Mouse (Mus musculus) frontal cortex, adult (tissue): ENCODE data around the gene Esyt2.
A peak's percentile ranks its signal among the peaks of the same experiment; 100 is the strongest.

Experiments
- ATAC-seq: cut with Nextera tagmentation; 2 replicates; pipeline ENCODE4 v1.9.2; 2017; ENCODE audit warnings: mild to moderate bottlenecking, moderate library complexity, mixed read lengths; ENCODE audit not compliant: low TSS enrichment

Esyt2 gene

GRCm38 (mm10) chr12:116280149-116280652, 795 bp upstream of the Esyt2 start:
- no peak for ATAC-seq

- ATAC-seq, result peak; percentile 36; the same call in 1 of the 2 replicates
Measured at GRCm38 (mm10) chr12:116281427-116282281, 658 bp downstream of the Esyt2 start.

GRCm38 (mm10) chr12:116282856-116283255, 1.9 kb downstream of the Esyt2 start:
- no peak for ATAC-seq

GRCm38 (mm10) chr12:116283511-116283910, 2.5 kb downstream of the Esyt2 start:
- ATAC-seq, result no peak

- no peak for ATAC-seq
Measured at GRCm38 (mm10) chr12:116293185-116293584, 12.2 kb downstream of the Esyt2 start.

- peak; percentile 69 for ATAC-seq
Measured at GRCm38 (mm10) chr12:116293599-116294292, 12.8 kb downstream of the Esyt2 start.

DNA sequence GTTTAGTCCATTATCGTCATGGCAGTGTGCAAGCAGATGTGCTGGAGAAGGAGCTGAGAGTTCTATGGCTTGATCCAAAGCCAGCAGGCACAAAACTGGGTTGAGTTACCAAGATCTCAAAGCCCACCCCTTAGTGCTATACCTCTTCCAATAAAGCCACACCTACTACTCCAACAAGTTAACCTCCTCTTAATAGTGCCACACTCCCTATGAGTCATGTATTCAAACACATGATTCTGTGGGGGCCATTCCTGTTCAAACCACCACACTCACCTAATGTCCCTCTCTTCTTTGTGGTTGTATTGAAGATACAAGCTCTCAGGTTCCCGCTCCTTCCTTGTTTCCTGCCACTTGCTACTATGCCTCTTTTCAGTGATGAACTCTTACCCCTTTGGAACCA, 18.9 kb downstream of the Esyt2 start:
- ATAC-seq, result no peak

GRCm38 (mm10) chr12:116302181-116302580, 21.2 kb downstream of the Esyt2 start:
- ATAC-seq, result no peak

DNA sequence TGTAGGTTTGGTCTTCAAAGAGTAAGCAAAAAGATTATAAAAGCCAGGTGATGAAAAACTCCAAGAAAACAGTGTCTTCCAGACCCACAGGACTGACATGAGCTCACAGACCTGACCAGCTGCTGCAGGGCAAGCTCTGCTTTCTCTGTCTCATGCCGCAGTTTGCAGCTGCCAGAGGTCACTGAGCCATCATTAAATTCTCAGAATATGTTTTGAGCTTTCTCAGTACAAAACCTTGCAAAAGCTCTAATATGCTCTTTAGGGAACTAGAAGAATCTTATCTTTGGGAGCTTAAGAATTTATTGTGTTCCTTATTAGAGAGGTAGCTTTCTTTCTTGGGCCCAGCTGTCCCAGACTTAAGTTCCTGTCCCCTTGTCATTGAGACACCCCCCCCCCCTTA, 25.0 kb downstream of the Esyt2 start:
- ATAC-seq, result no peak

DNA sequence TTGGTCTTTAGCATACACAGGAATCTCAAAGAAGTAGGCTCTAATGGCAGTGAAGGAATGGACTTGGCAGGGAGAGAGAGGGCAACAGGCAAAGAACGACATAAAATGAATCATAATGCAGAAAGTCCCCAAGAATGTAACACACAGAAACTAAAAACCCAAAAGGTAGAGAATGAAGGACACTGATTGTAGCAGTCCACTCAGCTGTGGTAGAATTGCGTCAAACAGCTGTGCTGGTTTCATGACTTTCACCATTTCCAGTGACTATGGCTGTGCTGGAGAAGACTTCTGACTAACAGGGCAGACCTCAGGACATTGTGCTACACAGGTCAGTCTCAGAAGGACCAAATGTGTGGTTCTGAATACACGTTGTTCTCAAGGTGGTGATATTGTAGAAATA, 26.9 kb downstream of the Esyt2 start:
- ATAC-seq, result no peak

- no peak for ATAC-seq
Measured at GRCm38 (mm10) chr12:116308612-116309011, 27.6 kb downstream of the Esyt2 start.

GRCm38 (mm10) chr12:116313816-116314215, 32.8 kb downstream of the Esyt2 start:
- ATAC-seq, result no peak

- no peak for ATAC-seq
Measured at GRCm38 (mm10) chr12:116315498-116315897, 34.5 kb downstream of the Esyt2 start.

DNA sequence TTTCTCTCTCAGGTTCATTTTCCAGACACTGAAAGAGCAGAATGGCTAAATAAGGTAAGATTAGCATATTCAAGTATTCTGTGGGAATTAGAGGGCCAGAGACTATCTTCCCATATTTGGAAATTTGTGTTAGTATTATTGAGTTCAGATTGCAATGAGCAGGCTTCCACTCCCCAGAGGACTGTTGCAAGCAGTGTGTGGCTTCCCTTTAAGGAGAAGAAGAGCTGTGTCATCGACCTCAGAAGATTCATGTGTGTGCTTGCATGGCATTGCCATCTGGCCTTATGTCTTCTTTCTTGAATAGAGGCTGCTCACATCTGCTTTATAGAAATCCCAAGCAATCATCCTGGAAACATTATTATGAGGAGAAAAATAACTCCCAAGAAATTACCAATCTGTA, 36.8 kb downstream of the Esyt2 start:
- no peak for ATAC-seq

- peak; percentile 83 for ATAC-seq
Measured at GRCm38 (mm10) chr12:116325545-116325944, 44.5 kb downstream of the Esyt2 start.

DNA sequence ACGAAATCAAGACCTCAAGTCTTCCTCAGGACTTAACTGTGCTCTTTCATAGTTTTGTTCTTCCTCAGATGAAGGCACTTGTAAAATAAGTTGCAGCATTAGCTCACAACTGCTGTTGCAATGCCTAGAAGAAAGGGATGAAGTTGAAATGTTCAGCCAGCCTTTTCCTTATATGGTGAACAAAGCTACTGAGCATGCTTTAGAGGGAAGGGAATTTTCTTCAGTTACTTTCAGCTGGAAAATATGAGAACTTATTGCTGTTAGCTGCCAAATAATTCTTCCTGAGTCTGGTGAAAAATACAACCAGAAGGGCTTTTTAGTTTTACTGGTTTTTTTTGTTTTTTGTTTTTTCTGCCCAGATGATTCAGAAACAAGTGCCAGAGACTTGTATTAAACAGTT, 45.2 kb downstream of the Esyt2 start:
- ATAC-seq, result no peak

- ATAC-seq, result no peak
Measured at GRCm38 (mm10) chr12:116334253-116334652, 53.3 kb downstream of the Esyt2 start.

- no peak for ATAC-seq
Measured at GRCm38 (mm10) chr12:116340160-116340559, 59.2 kb downstream of the Esyt2 start.

DNA sequence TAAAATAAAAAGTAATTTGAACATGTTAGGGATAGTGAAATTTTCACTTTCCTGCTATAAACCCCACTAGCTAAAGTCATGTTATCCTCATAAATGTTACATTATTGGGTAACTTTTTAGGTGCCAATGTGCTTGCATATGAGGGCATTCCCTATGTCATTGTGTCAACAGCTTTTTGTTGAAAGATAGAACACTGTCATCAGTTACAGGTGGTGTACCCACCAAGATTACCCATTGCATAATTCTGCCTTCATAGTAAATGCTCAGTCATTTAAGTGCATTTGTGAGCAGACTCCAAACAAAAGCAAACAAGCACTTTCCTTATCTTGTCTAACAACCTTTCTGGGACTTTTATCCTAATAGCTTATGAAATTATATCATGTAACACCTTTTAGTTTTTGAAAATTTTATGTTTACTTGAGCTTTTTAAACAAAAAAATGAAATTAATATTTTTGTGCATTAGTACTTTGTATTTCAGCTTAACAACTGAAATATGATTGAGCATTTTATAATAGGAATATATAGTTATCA, 67.8 kb downstream of the Esyt2 start:
- ATAC-seq, result no peak

- no peak for ATAC-seq
Measured at GRCm38 (mm10) chr12:116349376-116349775, 68.4 kb downstream of the Esyt2 start.

GRCm38 (mm10) chr12:116351022-116351421, 70.0 kb downstream of the Esyt2 start:
- no peak for ATAC-seq

- no peak for ATAC-seq
Measured at GRCm38 (mm10) chr12:116352404-116352803, 71.4 kb downstream of the Esyt2 start.

GRCm38 (mm10) chr12:116354694-116355093, 73.7 kb downstream of the Esyt2 start:
- no peak for ATAC-seq
